Mouse (Mus musculus) lung, embryonic 16.5 days (tissue): Measurements from ENCODE around the gene Otud1. TPM values are rescaled to one million over a fixed set of nuclear protein-coding genes. Genes with fewer than 3 reads are reported as not detected.

Source experiments
- ATAC-seq: fragments of 200-750 bp; cut with Nextera tagmentation; 2 replicates; pipeline ENCODE4 v1.8.0; 2017; ENCODE audit warnings: low read depth, mild to moderate bottlenecking, moderate library complexity
- H3K27ac ChIP-seq: fragments of 300-500 bp; sonication (generic); 2 replicates; pipeline ENCODE4 v1.5.1; 2014; ENCODE audit warnings: mild to moderate bottlenecking, control low read depth, low read length
- H3K27me3 ChIP-seq: fragments of 300-500 bp; sonication (generic); 2 replicates; pipeline ENCODE4 v1.6.1; 2014; ENCODE audit warnings: low read depth, low read length, mixed read lengths; ENCODE audit not compliant: control insufficient read depth, insufficient read depth
- H3K36me3 ChIP-seq: fragments of 300-500 bp; sonication (generic); 2 replicates; pipeline ENCODE4 v1.6.1; 2014; ENCODE audit warnings: low read length; ENCODE audit not compliant: control insufficient read depth, insufficient read depth
- H3K4me1 ChIP-seq: fragments of 300-500 bp; sonication (generic); replicated peaks from 2 replicates; pipeline ENCODE4 v1.6.1; 2014; ENCODE audit warnings: low read length, mixed read lengths; ENCODE audit not compliant: control insufficient read depth, insufficient read depth
- H3K4me2 ChIP-seq: fragments of 300-500 bp; sonication (generic); 2 replicates; pipeline ENCODE4 v1.6.1; 2014; ENCODE audit warnings: low read depth, low read length, control low read depth
- H3K4me3 ChIP-seq: fragments of 300-500 bp; sonication (generic); 2 replicates; pipeline ENCODE4 v1.5.1; 2014; ENCODE audit warnings: mild to moderate bottlenecking, low read length, control low read depth
- H3K9ac ChIP-seq: fragments of 300-500 bp; sonication (generic); 2 replicates; pipeline ENCODE4 v1.6.1; 2014; ENCODE audit warnings: low read length, control low read depth
- H3K9me3 ChIP-seq: fragments of 300-500 bp; sonication (generic); 2 replicates; pipeline ENCODE4 v1.6.1; 2016; ENCODE audit warnings: low read length; ENCODE audit not compliant: control insufficient read depth
- WGBS: fragments of 180-500 bp; shearing (Covaris S2); extraction: QIAGEN DNeasy Blood & Tissue Kit; methylation state at CpG from one replicate; pipeline ENCODE4 v1.1.7; 2014; 5-methylcytosine and 5-hydroxymethylcytosine counted together
- polyA plus RNA-seq: library from polyadenylated mRNA; unstranded; fragments of >200 nt; fragmentation: Nextera tagmentation; extraction: Ambion mirVana; gene quantifications from 2 replicates; pipeline ENCODE4 v1.2.1, GENCODE M21; 2015

Otud1 gene
- polyA plus RNA-seq, 1 experiment from 2014 or later: 4.6 TPM

DNA sequence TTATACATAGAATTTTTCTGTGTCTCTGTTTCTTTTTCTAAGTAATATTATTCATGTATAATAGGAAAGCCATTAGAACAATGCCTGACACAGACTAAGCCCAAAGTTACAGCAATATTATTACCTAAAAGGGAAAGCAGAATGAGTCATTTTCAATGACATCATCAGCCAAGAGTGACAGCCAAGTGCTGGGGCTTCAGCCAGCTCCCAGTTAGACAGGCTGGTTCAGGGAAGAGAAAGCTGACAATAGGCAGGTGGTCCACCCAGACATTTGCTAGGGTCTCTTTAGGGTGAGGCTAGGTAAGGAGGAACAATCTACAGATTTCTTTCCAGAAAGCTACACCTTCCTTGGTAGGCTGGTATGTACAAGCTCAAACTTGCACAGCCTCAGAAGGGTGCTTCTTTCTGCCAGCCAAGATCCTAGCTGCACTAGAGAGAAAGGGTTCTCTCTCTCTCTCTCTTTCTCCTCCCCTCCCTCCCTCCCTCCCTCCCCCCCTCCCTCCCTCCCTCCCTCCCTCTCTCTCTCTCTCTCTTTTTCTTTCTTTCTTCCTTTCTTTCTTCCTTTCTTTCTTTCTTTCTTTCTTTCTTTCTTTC is 45.6 kb downstream of the Otud1 start:
- Histone ChIP-seq H3K4me2 (no peak overlapping the region), H3K4me1 (no peaks in the 10 kb centered on the region; the same call in 1 of the 2 replicates), H3K27ac (no peak overlapping the region), H3K36me3 (no peaks in the 10 kb centered on the region), H3K27me3 (no peaks in the 10 kb centered on the region), H3K9ac (no peak overlapping the region), H3K4me3 (no peak overlapping the region), H3K9me3 (no peaks in the 10 kb centered on the region)
- no peak for ATAC-seq

DNA sequence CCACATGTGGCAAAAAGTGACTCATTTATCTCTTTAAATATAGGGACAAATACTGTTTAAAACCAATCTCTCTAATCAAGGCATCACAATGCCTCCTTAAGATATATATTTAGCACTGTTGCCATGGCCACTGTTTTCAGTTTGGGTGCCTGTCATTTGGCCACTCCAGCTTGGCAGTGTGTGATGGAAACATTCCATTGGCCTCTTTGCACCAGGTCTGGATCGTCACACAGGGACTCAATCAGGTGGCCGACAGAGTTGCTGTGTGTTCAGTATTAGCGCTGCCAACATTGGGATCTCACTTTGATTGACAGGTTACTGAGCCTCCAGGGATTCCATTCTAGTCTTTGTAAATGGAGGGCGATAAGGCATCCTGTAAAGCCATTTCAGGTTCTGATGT is 46.1 kb downstream of the Otud1 start:
- peak; percentile 54 for ATAC-seq
- 46% methylated on average over 4 of the region's 4 CpGs for WGBS
- H3K4me2 ChIP-seq: no peak overlapping the region

DNA sequence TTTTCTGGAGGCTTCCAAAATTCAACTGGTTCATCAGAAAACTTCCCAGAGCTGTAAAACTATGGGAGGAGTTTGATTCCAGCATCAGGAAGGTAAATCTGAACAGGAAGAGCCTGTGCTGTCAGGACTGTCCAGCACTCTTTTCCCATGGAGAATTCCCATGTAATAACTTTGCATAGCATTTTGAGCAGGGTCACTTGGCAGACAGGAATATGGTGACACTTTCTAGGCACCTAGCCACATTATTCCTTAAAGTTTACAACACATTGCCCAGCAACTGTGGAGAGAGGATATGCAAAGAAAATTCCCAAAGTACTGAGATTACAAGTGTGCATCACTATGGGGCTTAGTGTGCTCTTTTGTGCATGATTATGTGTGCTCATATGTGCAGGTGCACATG is 46.7 kb downstream of the Otud1 start:
- Histone ChIP-seq H3K9me3 (no peaks in the 10 kb centered on the region), H3K4me3 (no peak overlapping the region), H3K36me3 (no peaks in the 10 kb centered on the region), H3K4me2 (no peak overlapping the region), H3K27ac (peak overlapping the region; percentile 18), H3K4me1 (no peaks in the 10 kb centered on the region; the same call in 1 of the 2 replicates), H3K27me3 (no peaks in the 10 kb centered on the region), H3K9ac (no peak overlapping the region)
- ATAC-seq: peak; percentile 84

More for the DNA sequence above, 46.1 kb downstream of the Otud1 start:
- H3K27ac ChIP-seq: peak overlapping the region; percentile 36; the same call in 1 of the 2 replicates
- H3K36me3 ChIP-seq: no peaks in the 10 kb centered on the region
- H3K9me3 ChIP-seq: no peaks in the 10 kb centered on the region
- no peak overlapping the region for H3K9ac ChIP-seq
- H3K4me3 ChIP-seq: no peak overlapping the region
- H3K4me1 ChIP-seq: no peaks in the 10 kb centered on the region; the same call in 1 of the 2 replicates
- H3K27me3 ChIP-seq: no peaks in the 10 kb centered on the region

DNA sequence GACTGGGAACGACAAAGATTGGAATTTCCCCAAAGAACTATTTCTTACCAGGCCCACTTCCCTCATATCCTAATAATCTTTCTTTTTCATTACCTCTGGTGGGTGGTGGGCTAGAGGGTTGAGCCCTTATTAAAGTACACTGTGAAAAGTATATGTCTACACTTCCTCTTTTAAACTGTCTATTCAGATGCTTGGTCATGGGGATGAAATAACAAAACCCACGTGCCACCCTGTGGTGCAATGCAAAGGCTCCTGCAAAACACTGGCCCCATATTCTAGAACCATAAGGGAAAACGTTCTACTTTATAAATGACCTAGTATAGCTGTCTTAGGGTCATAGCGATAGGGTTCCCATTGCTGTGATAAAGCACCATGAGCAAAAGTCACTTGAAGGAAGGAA is 49.3 kb downstream of the Otud1 start:
- no peak overlapping the region for H3K27ac ChIP-seq
- 74% methylated on average over 4 of the region's 4 CpGs for WGBS
- H3K4me3 ChIP-seq: no peak overlapping the region
- no peaks in the 10 kb centered on the region; the same call in 1 of the 2 replicates for H3K4me1 ChIP-seq
- no peaks in the 10 kb centered on the region for H3K27me3 ChIP-seq
- H3K9ac ChIP-seq: no peak overlapping the region
- H3K4me2 ChIP-seq: no peak overlapping the region
- H3K36me3 ChIP-seq: no peaks in the 10 kb centered on the region
- ATAC-seq: no peak
- no peaks in the 10 kb centered on the region for H3K9me3 ChIP-seq

Other genes with a start within 250 kb of the Otud1 start
- not detected in 2 replicates for gene Ptf1a, start 212.1 kb upstream of the Otud1 start, polyA plus RNA-seq
- 0.14 TPM in 1 of 2 replicates, not detected in the other for gene 4921504E06Rik, start 103.8 kb upstream of the Otud1 start, polyA plus RNA-seq